Mouse (Mus musculus) megakaryocyte, embryonic 14.5 days (primary cell): ENCODE data around the gene Cd79b. TPM values are rescaled to one million over a fixed set of nuclear protein-coding genes. Genes with fewer than 3 reads are reported as not detected.
"Not testable (repeated sequence)": the region's sequence is repeated elsewhere in the genome, so short reads cannot be mapped to it uniquely, and the experiment has no call there.

Experiments
- H3K27me3 ChIP-seq: replicated peaks from 2 replicates; pipeline ENCODE3; 2012; ENCODE audit warnings: inconsistent platforms
- H3K36me3 ChIP-seq: replicated peaks from 2 replicates; pipeline ENCODE3; 2012; ENCODE audit warnings: low read length, inconsistent platforms, mixed read lengths
- H3K4me1 ChIP-seq: 2 replicates; pipeline ENCODE4 v1.6.1; 2012; ENCODE audit warnings: inconsistent platforms
- H3K4me3 ChIP-seq: replicated peaks from 2 replicates; pipeline ENCODE3; 2012; ENCODE audit warnings: moderate library complexity, mild to moderate bottlenecking, inconsistent platforms
- H3K9me3 ChIP-seq: 2 replicates; pipeline ENCODE4 v1.6.1; 2012; ENCODE audit warnings: inconsistent platforms
- FLI1 ChIP-seq: IDR thresholded peaks from 2 replicates; pipeline ENCODE4 v1.6.1; 2012; ENCODE audit warnings: low read length, inconsistent platforms, mixed read lengths
- GATA1 ChIP-seq: IDR thresholded peaks from 3 replicates; pipeline ENCODE4 v1.6.1; 2012; ENCODE audit warnings: mixed read lengths, low read length, inconsistent platforms, borderline replicate concordance
- polyA plus RNA-seq: library from polyadenylated mRNA; stranded (reverse); fragments of >175 nt; gene quantifications from 2 replicates; pipeline ENCODE4 v1.2.3, GENCODE M21; 2012; ENCODE audit warnings: low replicate concordance; ENCODE audit not compliant: insufficient read depth

Cd79b gene
- polyA plus RNA-seq, 1 experiment: 1.1 TPM

DNA sequence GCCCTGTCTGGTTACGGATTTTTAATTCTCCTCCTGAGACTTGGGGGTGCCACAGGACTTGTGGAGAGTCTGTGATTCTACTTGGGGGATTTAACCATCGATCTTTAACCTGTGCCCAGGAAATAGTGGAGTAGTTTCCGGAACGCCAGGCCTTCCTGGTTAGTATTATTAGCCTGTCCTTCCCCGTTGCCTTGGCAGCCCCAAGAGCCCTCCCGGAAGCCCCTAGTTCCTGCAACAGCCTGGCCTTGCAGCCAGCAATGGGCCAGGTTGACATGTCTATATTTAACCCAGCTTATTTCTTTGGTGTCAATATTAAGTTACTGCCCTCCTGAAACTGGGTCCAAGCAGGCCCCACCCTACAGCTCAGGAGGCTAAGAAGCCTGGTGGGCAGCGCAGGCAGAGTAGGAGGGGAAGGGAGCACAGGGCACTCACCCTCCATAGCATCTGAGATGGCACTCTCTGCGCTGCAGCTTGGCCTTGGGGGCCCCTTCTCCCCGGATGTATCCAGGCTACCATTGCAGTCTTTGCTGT, 26.5 kb upstream of the Cd79b start:
- Histone ChIP-seq H3K4me1 (peaks cover 10% of the 10 kb centered on the region), H3K27me3 (peaks cover 71% of the 10 kb centered on the region), H3K36me3 (no peaks in the 10 kb centered on the region), H3K4me3 (no peak overlapping the region), H3K9me3 (no peaks in the 10 kb centered on the region)
- no peak for TF ChIP-seq GATA1
- no peak for TF ChIP-seq FLI1

DNA sequence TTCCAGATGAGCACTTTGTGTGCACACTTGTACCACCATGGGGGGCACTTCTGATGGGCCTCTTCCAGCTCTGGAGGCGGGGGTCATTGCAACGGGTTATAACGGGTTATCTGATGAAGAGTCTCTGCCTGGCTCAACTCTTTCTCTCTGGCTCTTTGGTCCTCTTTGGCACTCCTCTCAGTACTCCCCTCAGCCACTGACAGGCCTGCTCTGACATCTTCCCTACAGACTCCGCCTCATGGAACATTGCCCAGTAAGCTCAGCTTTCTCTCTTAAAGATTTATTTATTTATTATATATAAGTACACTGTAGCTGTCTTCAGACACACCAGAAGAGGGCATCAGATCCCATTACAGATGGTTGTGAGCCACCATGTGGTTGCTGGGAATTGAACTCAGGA, 24.8 kb upstream of the Cd79b start:
- peaks cover 15% of the 10 kb centered on the region for H3K4me1 ChIP-seq
- H3K27me3 ChIP-seq: peaks cover 61% of the 10 kb centered on the region
- not testable (repeated sequence) for H3K36me3 ChIP-seq, H3K9me3 ChIP-seq
- peak overlapping the region; percentile 20 for H3K4me3 ChIP-seq

DNA sequence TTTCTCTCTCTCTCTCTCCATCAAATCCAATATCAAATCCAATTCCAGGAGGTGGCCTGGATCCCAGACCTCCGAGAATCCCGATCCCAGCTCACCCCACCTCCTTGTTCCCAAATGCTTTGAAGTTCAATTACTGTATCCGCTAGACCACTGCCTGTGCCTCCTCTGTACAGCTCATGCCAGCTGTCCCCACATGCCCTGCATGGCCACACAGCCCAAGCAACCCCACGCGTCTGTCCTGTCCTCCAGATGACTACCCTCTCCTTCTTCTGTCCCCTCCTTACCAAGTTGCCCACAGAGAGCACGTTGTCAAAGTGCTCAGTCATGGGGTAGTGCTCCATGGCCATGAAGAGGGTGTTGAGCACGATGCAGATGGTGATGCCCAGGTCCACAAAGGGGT, 24.3 kb upstream of the Cd79b start:
- no peaks in the 10 kb centered on the region for H3K36me3 ChIP-seq
- no peak for TF ChIP-seq FLI1
- peaks cover 20% of the 10 kb centered on the region for H3K4me1 ChIP-seq
- H3K27me3 ChIP-seq: peaks cover 61% of the 10 kb centered on the region
- H3K9me3 ChIP-seq: 0 out of 2 replicates have a peak, but pooled peaks cover 4% of the 10 kb centered on the region
- peak overlapping the region; percentile 20 for H3K4me3 ChIP-seq

DNA sequence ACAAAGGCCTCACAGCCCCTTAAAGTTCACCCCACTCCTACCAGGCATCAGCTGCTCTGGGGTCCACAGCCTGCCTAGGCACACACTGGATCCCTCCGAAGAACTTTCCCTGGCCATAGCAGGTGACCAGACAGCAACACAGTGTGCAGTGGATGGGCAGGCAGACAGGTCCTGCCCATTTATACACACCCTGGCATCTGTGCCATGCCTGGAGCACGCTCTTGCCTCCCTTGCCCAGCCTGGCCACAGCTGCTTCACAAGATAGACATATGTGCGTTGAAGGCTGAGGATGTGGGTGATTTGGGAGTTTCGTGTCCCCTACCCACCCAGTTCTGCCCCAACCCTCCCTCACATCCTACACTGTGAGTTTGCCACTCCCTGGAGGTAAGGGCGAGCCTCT, 23.5 kb upstream of the Cd79b start:
- Histone ChIP-seq H3K27me3 (peaks cover 60% of the 10 kb centered on the region), H3K9me3 (0 out of 2 replicates have a peak, but pooled peaks cover 4% of the 10 kb centered on the region), H3K36me3 (no peaks in the 10 kb centered on the region), H3K4me1 (peaks cover 22% of the 10 kb centered on the region), H3K4me3 (no peak overlapping the region)
- TF ChIP-seq FLI1 (no peak), GATA1 (no peak)

DNA sequence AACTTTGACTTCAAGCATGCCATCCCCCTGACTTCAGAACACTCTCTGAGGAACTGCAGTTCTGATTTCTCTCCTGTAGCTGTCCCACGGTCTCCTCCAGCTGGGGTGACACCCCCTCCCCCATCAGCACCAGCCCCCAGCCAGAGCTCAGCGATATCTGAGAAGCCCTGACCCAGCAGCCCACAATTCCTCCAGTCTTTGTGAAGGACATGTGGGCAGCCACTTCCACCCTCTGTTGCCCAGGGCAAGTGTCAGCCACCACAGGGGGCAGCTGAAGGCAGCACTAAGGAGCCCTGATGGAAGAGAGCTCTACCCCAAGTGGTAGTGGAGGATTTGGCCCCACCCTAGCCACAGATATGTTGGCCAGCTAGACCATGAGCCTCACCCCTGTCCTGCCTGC, 19.5 kb upstream of the Cd79b start:
- H3K4me1 ChIP-seq: peaks cover 19% of the 10 kb centered on the region
- peaks cover 8% of the 10 kb centered on the region; the same call in 1 of the 2 replicates for H3K9me3 ChIP-seq
- H3K4me3 ChIP-seq: peak overlapping the region; percentile 18
- H3K27me3 ChIP-seq: peaks cover 59% of the 10 kb centered on the region
- no peak for TF ChIP-seq GATA1
- H3K36me3 ChIP-seq: no peaks in the 10 kb centered on the region

DNA sequence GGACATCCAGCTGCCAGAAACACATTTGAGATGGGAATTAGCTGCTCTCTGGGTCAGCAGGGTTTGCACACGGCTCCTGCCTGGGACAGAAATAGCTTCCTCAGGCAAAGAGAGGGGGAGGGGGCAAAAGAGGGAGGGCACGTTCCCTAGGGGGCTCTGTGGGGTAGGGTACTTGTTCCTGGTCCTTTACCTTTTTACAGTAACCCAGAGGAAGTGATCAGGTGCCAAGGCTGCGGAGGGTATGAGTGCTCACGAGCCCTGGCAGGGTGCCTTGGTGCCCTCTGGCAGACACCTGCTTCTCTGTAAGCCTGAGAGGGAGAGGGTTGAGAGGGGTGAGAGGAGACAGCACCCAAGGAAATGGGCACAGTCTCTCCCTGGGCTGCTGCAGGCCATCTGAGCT, 17.9 kb upstream of the Cd79b start:
- TF ChIP-seq GATA1: no peak
- TF ChIP-seq FLI1: no peak
- H3K4me3 ChIP-seq: no peak overlapping the region
- peaks cover 58% of the 10 kb centered on the region for H3K27me3 ChIP-seq
- peaks cover 20% of the 10 kb centered on the region for H3K4me1 ChIP-seq
- peaks cover 8% of the 10 kb centered on the region; the same call in 1 of the 2 replicates for H3K9me3 ChIP-seq
- no peaks in the 10 kb centered on the region for H3K36me3 ChIP-seq

DNA sequence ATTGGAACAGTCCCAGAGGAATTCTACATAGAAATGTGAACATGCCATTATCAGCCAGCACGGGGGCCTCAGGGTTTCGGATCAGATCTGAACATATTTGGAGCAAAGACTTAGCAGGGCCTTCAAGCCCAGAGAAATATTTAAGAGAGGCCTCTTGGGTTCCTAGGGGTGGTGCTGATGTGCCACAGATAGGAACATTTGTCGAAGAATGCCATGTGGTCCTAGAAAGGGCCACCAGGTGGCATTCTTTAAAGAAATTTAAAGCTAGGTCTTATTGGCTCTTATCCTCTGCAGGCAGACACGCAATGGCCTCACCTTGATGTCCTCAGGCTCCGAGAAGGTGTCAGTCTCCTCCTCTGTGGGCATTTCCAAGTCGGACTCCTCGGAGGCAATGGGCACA, 15.1 kb upstream of the Cd79b start:
- Histone ChIP-seq H3K9me3 (peaks cover 4% of the 10 kb centered on the region; the same call in 1 of the 2 replicates), H3K4me3 (no peak overlapping the region), H3K4me1 (peaks cover 32% of the 10 kb centered on the region), H3K36me3 (no peaks in the 10 kb centered on the region), H3K27me3 (peaks cover 60% of the 10 kb centered on the region)
- TF ChIP-seq GATA1: no peak
- TF ChIP-seq FLI1: no peak

DNA sequence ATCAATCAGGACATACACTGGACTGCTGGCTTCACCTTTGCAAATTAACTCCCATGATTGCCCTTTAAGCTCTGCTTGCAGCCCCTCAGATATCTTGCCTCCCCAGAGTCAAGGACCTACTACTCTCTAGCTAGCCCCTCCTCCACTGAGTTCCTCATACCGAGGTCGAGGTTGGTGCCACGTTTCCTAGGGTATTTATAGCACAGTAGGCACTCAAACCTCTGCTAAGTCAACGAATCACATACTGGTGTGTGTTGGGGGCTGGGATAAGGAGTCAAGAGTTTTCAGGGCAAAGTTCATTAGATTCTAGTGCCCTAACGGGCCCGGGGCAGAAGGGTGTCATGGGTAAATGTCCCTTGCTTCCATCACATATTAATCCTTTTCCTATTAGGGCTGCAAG, 14.6 kb upstream of the Cd79b start:
- Histone ChIP-seq H3K4me3 (no peak overlapping the region), H3K36me3 (no peaks in the 10 kb centered on the region), H3K9me3 (peaks cover 4% of the 10 kb centered on the region; the same call in 1 of the 2 replicates), H3K27me3 (peaks cover 64% of the 10 kb centered on the region), H3K4me1 (peaks cover 28% of the 10 kb centered on the region)
- TF ChIP-seq GATA1 (no peak), FLI1 (no peak)

DNA sequence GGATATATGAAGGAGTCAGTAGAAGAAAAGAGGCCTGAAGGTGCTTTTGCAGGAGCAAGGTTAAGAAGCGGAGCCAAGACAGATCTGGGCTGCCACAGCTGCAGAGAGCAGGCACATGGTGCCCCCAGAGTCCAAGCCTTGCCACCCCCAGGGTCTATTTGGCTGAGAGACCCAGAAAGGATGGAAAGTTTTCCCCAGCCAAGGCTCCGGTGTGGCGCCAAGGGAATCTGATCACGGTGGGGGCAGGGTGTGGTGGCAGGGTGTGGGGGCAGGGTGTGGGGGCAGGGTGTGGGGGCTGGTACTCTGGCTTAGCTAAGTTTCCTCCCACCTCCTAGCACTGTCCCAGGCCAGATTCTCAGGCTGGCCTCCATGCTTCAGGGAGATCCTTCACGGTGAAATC, 14.0 kb upstream of the Cd79b start:
- Histone ChIP-seq H3K4me1 (peaks cover 23% of the 10 kb centered on the region), H3K36me3 (no peaks in the 10 kb centered on the region), H3K4me3 (no peak overlapping the region), H3K27me3 (peaks cover 67% of the 10 kb centered on the region), H3K9me3 (peaks cover 4% of the 10 kb centered on the region; the same call in 1 of the 2 replicates)
- no peak for TF ChIP-seq FLI1
- no peak for TF ChIP-seq GATA1

DNA sequence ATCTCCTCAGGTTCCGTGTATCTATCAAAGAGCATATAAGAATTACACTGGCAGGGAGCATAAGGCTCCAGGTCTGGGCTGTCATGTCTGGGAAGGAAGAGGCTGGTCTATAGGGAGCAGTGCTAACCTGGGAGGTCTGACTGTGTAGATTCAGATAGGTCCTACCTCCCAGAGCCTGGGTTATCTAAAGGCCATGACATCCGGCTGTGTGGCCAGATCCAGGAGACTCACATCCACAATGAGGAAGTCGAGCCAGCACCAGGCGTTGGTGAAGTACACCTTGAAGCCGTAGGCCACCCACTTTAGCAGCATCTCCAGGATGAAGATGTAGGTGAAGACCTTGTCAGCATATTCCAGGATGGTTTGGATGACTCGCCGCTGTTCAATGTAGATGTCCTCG, 11.9 kb upstream of the Cd79b start:
- H3K4me3 ChIP-seq: no peak overlapping the region
- H3K4me1 ChIP-seq: peaks cover 23% of the 10 kb centered on the region
- H3K27me3 ChIP-seq: peaks cover 67% of the 10 kb centered on the region
- peaks cover 4% of the 10 kb centered on the region; the same call in 1 of the 2 replicates for H3K9me3 ChIP-seq
- TF ChIP-seq FLI1: no peak
- no peak for TF ChIP-seq GATA1
- no peaks in the 10 kb centered on the region for H3K36me3 ChIP-seq
